In genomic region chr14:55838312-55838711, GRCm38 (mm10) we compare ENCODE assay signal across 16 mouse cellular contexts. TPM values are rescaled to one million over a fixed set of nuclear protein-coding genes. Genes with fewer than 3 reads are reported as not detected.
"Had no signal": no experiment of that assay in that cellular context is flagged by ENCODE, and none has a peak within 500 bp of the region (broad histone marks: within the 10 kb centered on the region; RNA-seq: fewer than 3 reads in every experiment).

No protein-coding gene starts in this region.

- H3K4me1 ChIP-seq: neural tube, embryonic 13.5 days; stomach, embryonic 15.5 days had no signal

- H3K9ac ChIP-seq: neural tube, embryonic 13.5 days; neural tube, embryonic 15.5 days; stomach, embryonic 15.5 days had no signal

- H3K27me3 ChIP-seq: neural tube, embryonic 13.5 days; neural tube, embryonic 15.5 days; stomach, embryonic 15.5 days had no signal

- H3K36me3 ChIP-seq: neural tube, embryonic 13.5 days; neural tube, embryonic 15.5 days had no signal

- H3K4me3 ChIP-seq: neural tube, embryonic 13.5 days; neural tube, embryonic 15.5 days; stomach, embryonic 15.5 days had no signal

- H3K4me2 ChIP-seq: neural tube, embryonic 13.5 days; neural tube, embryonic 15.5 days; stomach, embryonic 15.5 days had no signal

- H3K9me3 ChIP-seq: neural tube, embryonic 13.5 days; neural tube, embryonic 15.5 days; stomach, embryonic 15.5 days had no signal

- DNase-seq: retina, postnatal 1 day; right cerebral cortex, adult 18-20 months; right cerebral cortex, postnatal 14 days; right cerebral cortex, postnatal 25 days; right cerebral cortex, postnatal 4 days; spleen, adult 18-20 months; thymus, adult 18-20 months; thymus, adult 2 months; thymus, postnatal 25 days; thymus, postnatal 36 days; thymus, postnatal 4 days had no signal

- H3K27ac ChIP-seq: neural tube, embryonic 13.5 days; neural tube, embryonic 15.5 days; stomach, embryonic 15.5 days; stomach, postnatal 0 days had no signal

RNA-seq across cellular contexts. Expression of gene Nfatc4, which starts 15.4 kb away (rescaled TPM):
- total RNA-seq: neutrophil, adult 5-6 weeks had no signal

RNA-seq across cellular contexts. Expression of gene Cbln3, which starts 45.9 kb away (rescaled TPM):
- total RNA-seq: neutrophil, adult 5-6 weeks had no signal
